Mouse (Mus musculus) liver, postnatal 0 days (tissue): ENCODE measurements around the gene Zdhhc3. TPM values are rescaled to one million over a fixed set of nuclear protein-coding genes. Genes with fewer than 3 reads are reported as not detected.

Source experiments
- ATAC-seq: fragments of 200-750 bp; cut with Nextera tagmentation; 2 replicates; pipeline ENCODE4 v1.8.0; 2017; ENCODE audit warnings: mild to moderate bottlenecking, moderate library complexity
- DNase-seq: peaks from one replicate; pipeline ENCODE4 v3.0.0-alpha.2; 2016
- H3K27ac ChIP-seq: fragments of 300-500 bp; sonication (generic); 2 replicates; pipeline ENCODE4 v1.5.1; 2014; ENCODE audit warnings: antibody characterized with exemption, moderate library complexity, mild to moderate bottlenecking, low read depth
- H3K27me3 ChIP-seq: fragments of 300-500 bp; sonication (generic); 2 replicates; pipeline ENCODE4 v1.6.1; 2014; ENCODE audit warnings: low read length, control low read depth, mixed read lengths; ENCODE audit not compliant: insufficient read depth
- H3K36me3 ChIP-seq: fragments of 300-500 bp; sonication (generic); replicated peaks from 2 replicates; pipeline ENCODE4 v1.6.1; 2014; ENCODE audit warnings: mild to moderate bottlenecking, control low read depth, low read length, moderate library complexity, mixed read lengths; ENCODE audit not compliant: insufficient read depth
- H3K4me1 ChIP-seq: fragments of 300-500 bp; sonication (generic); 2 replicates; pipeline ENCODE4 v1.6.1; 2014; ENCODE audit warnings: antibody characterized with exemption, mild to moderate bottlenecking, control low read depth; ENCODE audit not compliant: insufficient read depth
- H3K4me2 ChIP-seq: fragments of 300-500 bp; sonication (generic); 2 replicates; pipeline ENCODE4 v1.6.1; 2014; ENCODE audit warnings: low read depth, mild to moderate bottlenecking, low read length, moderate library complexity, mixed read lengths
- H3K4me3 ChIP-seq: fragments of 300-500 bp; sonication (generic); 2 replicates; pipeline ENCODE4 v1.5.1; 2014; ENCODE audit warnings: low read depth, low read length
- H3K9ac ChIP-seq: fragments of 300-500 bp; sonication (generic); replicated peaks from 2 replicates; pipeline ENCODE4 v1.6.1; 2014; ENCODE audit warnings: mild to moderate bottlenecking, moderate library complexity
- H3K9me3 ChIP-seq: fragments of 300-500 bp; sonication (generic); 2 replicates; pipeline ENCODE4 v1.6.1; 2016; ENCODE audit warnings: mild to moderate bottlenecking, control low read depth, low read length, mixed read lengths
- CTCF ChIP-seq: sonication (generic); IDR thresholded peaks from 2 replicates; pipeline ENCODE4 v1.5.1; 2016; ENCODE audit warnings: antibody characterized with exemption, low read depth
- EP300 ChIP-seq: IDR thresholded peaks from 2 replicates; pipeline ENCODE4 v1.6.1; 2016; ENCODE audit warnings: antibody characterized with exemption, low read depth, mild to moderate bottlenecking
- WGBS: fragments of 180-500 bp; shearing (Covaris S2); extraction: QIAGEN DNeasy Blood & Tissue Kit; methylation state at CpG from one replicate; pipeline ENCODE4 v1.1.7; 2014; ENCODE audit not compliant: insufficient replicate concordance; 5-methylcytosine and 5-hydroxymethylcytosine counted together
- polyA plus RNA-seq: library from polyadenylated mRNA; unstranded; fragments of >200 nt; fragmentation: Nextera tagmentation; extraction: Ambion mirVana; gene quantifications from 2 replicates; pipeline ENCODE4 v1.2.1, GENCODE M21; 2015

Gene Zdhhc3
- polyA plus RNA-seq, 1 experiment from 2014 or later: 19.1 TPM

DNA sequence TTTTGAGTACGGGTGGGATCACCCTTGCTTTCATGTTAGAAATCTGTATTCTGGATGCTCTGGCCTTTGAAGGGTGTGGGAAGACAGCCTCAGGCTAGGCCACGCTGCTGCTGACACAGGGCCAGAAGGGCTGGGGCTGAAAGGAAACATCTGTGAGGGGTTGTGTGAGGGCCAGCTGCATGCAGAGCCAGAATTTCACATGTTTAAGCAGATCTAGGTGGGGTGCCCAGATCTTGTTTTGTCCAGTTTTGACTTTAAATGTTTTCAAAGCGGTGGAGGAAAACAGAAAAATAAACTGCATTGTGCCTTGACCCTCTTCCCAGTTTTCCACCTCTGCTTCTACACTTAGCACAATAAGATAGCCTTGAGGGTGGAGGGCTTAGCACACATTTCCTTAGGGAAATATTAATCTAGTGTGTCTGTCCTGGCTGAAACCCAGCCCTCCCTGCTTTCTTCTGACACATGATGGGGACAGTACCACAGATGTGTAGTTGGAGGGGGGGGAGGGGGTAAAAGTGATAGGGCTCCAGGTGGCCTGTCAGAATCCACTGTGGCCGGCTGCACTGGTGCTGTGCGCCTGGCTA, 26.0 kb upstream of the Zdhhc3 start:
- H3K27ac ChIP-seq: no peak overlapping the region

DNA sequence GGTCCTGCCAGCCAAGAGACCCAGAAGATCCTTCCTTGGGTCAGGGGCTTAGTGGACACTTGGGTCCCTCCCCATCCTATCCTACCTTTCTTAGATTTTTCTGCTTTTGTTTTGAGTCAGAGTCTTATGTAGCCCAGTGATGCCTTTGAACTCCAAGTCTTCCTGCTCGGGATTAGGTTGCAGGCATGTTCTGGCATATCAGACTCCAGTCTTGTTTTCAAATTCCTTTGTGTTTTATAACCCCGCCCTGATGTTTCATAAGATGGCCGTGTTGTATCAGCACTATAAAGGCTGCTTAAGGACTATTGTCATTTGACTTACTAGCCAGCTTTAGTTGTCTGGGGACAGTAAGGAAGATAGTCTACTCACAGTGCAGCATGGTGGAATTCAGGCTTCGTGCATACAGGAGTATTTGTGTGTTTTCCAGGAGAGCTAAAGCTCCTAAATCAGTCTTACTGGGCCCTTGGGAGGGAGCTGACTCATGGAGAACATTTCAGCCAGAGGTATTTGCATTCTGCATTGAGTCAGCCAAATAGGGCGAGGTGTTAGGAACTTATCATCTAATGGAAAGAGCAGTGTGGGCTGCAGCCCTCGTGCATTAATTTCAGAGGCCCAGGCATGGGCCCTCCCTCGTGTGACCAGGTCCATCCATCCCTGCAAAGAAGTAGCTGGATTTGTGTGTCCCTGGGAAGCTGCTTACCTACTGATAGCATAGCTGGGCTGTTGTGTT, 24.1 kb upstream of the Zdhhc3 start:
- no peak overlapping the region for H3K27ac ChIP-seq
- ATAC-seq (no peak), DNase-seq (no peak)
- no peak overlapping the region for H3K9ac ChIP-seq
- 80% methylated on average over 7 of the region's 7 CpGs for WGBS
- no peak overlapping the region for H3K4me3 ChIP-seq
- no peaks in the 10 kb centered on the region for H3K27me3 ChIP-seq
- no peaks in the 10 kb centered on the region for H3K9me3 ChIP-seq
- H3K36me3 ChIP-seq: peaks cover 47% of the 10 kb centered on the region
- TF ChIP-seq CTCF (no peak), EP300 (no peak)
- H3K4me1 ChIP-seq: no peaks in the 10 kb centered on the region
- H3K4me2 ChIP-seq: no peak overlapping the region

More for the DNA sequence above, 26.0 kb upstream of the Zdhhc3 start:
- TF ChIP-seq CTCF: no peak
- TF ChIP-seq EP300: no peak
- no peaks in the 10 kb centered on the region for H3K4me1 ChIP-seq
- no peaks in the 10 kb centered on the region for H3K9me3 ChIP-seq
- no peak overlapping the region for H3K4me2 ChIP-seq
- H3K36me3 ChIP-seq: peaks cover 29% of the 10 kb centered on the region
- ATAC-seq (peak; percentile 36; the same call in 1 of the 2 replicates), DNase-seq (no peak)
- 83% methylated on average over 5 of the region's 5 CpGs for WGBS
- no peak overlapping the region for H3K9ac ChIP-seq
- no peak overlapping the region for H3K4me3 ChIP-seq
- H3K27me3 ChIP-seq: no peaks in the 10 kb centered on the region

DNA sequence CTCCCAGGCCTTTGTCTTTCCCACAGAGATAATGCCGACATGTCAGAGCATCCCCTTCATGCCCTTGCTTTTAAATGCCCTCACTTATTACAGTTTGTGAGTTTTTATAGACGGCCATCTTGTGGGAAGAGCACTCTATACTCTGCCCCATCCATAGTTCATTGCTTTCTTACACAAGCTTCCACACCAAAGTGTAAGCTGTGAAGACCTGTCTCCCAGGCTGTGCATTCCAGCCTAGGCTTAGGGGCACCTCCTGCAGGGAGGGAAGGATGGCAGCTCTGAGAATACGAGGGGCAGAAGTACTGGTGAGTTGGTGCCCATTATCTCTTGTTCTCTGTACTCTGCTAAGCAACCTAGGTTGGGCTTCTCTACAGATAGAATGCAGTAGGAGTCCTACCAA, 20.0 kb upstream of the Zdhhc3 start:
- Histone ChIP-seq H3K9ac (no peak overlapping the region), H3K4me2 (no peak overlapping the region), H3K9me3 (no peaks in the 10 kb centered on the region), H3K4me1 (no peaks in the 10 kb centered on the region), H3K27ac (no peak overlapping the region), H3K4me3 (no peak overlapping the region), H3K27me3 (no peaks in the 10 kb centered on the region), H3K36me3 (peaks cover 67% of the 10 kb centered on the region)
- WGBS: 85% methylated on average over 3 of the region's 3 CpGs
- DNase-seq (no peak), ATAC-seq (no peak)
- no peak for TF ChIP-seq CTCF
- TF ChIP-seq EP300: no peak

DNA sequence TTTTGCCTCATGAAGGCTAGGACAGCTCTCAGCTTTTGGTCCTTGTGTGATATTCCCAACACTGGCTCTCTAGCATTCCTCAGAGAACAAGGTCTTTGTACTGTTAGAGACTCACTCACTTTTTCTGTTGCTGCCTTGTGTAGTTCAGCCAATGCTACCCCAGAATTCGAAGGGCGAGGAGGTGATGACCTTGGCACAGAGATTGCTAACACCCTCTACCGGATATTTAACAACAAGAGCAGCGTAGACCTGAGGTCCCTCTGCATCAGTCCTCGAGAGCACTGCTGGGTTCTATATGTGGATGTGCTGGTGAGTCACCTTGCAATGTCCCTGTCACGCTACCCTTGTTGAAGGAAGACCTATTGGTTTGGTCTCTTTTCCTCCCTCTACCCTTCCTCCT, 14.7 kb upstream of the Zdhhc3 start:
- H3K9ac ChIP-seq: no peak overlapping the region
- no peak overlapping the region for H3K4me2 ChIP-seq
- ATAC-seq (no peak), DNase-seq (no peak)
- peaks cover 44% of the 10 kb centered on the region for H3K36me3 ChIP-seq
- peaks cover 6% of the 10 kb centered on the region; the same call in 1 of the 2 replicates for H3K4me1 ChIP-seq
- H3K27me3 ChIP-seq: no peaks in the 10 kb centered on the region
- WGBS: 87% methylated on average over 6 of the region's 6 CpGs
- no peak overlapping the region for H3K27ac ChIP-seq
- no peaks in the 10 kb centered on the region for H3K9me3 ChIP-seq
- TF ChIP-seq CTCF: no peak
- TF ChIP-seq EP300: no peak
- H3K4me3 ChIP-seq: no peak overlapping the region

DNA sequence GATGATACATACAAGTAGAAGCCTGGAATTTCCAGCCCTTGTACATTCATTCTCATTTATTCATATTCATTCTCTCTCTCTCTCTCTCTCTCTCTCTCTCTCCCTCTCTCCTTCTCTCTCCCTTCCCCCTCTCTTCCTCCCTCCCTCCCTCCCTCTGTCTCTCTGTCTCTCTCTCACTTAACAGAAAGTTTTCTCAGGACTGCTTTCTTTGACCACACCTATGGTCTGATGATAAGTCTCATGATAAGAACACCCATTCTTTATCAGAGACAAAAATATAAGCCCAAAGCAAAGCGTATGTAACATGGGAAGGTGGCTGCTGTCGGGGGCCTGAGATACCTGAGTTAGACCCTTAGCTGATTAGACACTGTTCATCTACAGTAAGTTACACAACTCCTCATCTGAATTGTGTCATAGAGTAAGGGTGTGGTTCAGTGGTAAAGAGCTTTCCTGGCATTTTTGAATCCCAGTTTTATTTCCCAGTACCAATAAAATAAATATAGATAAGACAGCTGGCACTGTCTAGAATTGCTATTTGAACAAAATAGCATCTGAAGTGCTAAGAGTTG, 11.5 kb upstream of the Zdhhc3 start:
- TF ChIP-seq EP300 (no peak), CTCF (no peak)
- DNase-seq: no peak
- 0 out of 2 replicates have a peak overlapping the region, but pooled peaks have one; percentile 31 for H3K27ac ChIP-seq
- no peaks in the 10 kb centered on the region for H3K27me3 ChIP-seq
- H3K4me1 ChIP-seq: peaks cover 6% of the 10 kb centered on the region; the same call in 1 of the 2 replicates
- no peak overlapping the region for H3K4me3 ChIP-seq
- ATAC-seq: no peak
- H3K9me3 ChIP-seq: no peaks in the 10 kb centered on the region
- WGBS: 49% methylated on average over 2 of the region's 2 CpGs
- no peak overlapping the region for H3K9ac ChIP-seq
- H3K4me2 ChIP-seq: peak overlapping the region; percentile 14; the same call in 1 of the 2 replicates
- H3K36me3 ChIP-seq: peaks cover 50% of the 10 kb centered on the region
